Mouse (Mus musculus): Measurements from ENCODE around the gene Csrp1. TPM values are rescaled to one million over a fixed set of nuclear protein-coding genes. Genes with fewer than 3 reads are reported as not detected.

The Csrp1 gene
- polyA plus RNA-seq, 1 experiment from 2014 or later: 16.0 TPM

DNA sequence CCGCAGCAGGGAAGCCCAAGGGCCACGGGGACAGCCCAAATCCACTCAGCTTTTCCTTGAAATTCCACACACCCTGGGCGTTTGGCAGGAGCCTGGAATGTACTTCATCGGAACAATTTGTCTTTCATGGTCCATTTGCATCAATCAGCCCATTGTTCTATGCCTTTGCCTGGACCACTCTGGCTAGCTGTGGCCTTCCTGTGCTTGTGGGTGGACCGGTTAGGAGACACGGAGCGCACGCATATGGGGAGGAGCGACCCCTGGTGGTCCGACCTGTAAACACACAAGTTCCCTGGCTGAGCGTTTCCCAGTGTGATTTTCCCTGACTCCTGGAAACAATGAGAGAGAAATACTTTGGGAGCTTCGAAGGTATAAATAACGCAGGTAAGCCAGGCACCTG lies 61.4 kb downstream of the Csrp1 start:
- H3K4me2 ChIP-seq (replicated peaks): no peak overlapping the region
- no peak overlapping the region for H3K9ac ChIP-seq (replicated peaks)
- H3K36me3 ChIP-seq: no peaks in the 10 kb centered on the region
- H3K27ac ChIP-seq: no peak overlapping the region
- ATAC-seq: peak; percentile 64; the same call in 1 of the 2 replicates
- 16% methylated on average over 13 of the region's 13 CpGs for WGBS
- peaks cover 15% of the 10 kb centered on the region for H3K4me1 ChIP-seq (replicated peaks)
- peaks cover 11% of the 10 kb centered on the region for H3K27me3 ChIP-seq
- no peaks in the 10 kb centered on the region for H3K9me3 ChIP-seq
- H3K4me3 ChIP-seq (replicated peaks): no peak overlapping the region

DNA sequence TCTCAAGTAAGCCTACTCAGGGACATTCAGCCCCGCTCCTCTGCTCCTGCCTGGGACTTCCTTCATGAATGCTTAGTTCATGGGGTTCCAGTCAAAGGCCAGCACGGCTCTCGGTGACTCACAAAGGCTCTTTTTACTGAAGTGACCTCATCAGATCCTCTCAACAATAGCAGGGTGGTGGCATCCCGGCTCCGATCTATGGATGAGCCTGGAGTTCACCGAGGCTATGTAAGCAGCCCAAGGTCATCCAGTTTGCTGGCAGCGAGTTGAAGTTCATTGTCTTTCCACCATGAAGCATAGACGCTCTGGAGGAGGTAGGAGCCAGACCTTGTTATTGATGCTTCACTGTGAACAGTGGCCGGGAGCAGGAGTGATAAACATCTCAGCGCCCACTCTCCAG lies 63.0 kb downstream of the Csrp1 start:
- no peak overlapping the region for H3K9ac ChIP-seq (replicated peaks)
- H3K4me1 ChIP-seq (replicated peaks): peaks cover 15% of the 10 kb centered on the region
- peaks cover 11% of the 10 kb centered on the region for H3K27me3 ChIP-seq
- ATAC-seq: no peak
- no peak overlapping the region for H3K27ac ChIP-seq
- no peaks in the 10 kb centered on the region for H3K36me3 ChIP-seq
- 25% methylated on average over 10 of the region's 10 CpGs for WGBS
- no peak overlapping the region for H3K4me2 ChIP-seq (replicated peaks)
- no peak overlapping the region for H3K4me3 ChIP-seq (replicated peaks)
- H3K9me3 ChIP-seq: no peaks in the 10 kb centered on the region

DNA sequence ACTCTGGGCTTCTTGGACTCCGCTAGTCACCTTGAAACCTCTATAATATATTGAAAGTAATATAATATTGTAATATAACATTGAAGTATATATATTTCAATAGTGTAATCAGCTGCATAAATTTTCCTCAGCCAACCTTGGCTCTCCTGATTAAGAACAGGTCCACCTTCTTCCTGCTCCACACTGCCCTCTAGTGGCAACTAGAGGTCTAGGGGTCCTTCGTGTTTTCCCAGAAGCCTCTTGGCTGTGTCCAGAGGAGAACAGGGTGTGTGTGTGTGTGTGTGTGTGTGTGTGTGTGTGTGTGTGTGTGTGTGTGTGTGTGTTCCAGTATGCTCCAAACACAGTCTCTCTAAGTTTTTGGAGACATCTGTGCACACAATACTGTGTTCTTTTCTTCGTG lies 67.9 kb downstream of the Csrp1 start:
- Histone ChIP-seq H3K27me3 (peaks cover 4% of the 10 kb centered on the region; the same call in 1 of the 2 replicates), H3K27ac (no peak overlapping the region), H3K4me1 (replicated peaks) (peaks cover 4% of the 10 kb centered on the region; the same call in 1 of the 2 replicates), H3K4me3 (replicated peaks) (no peak overlapping the region), H3K36me3 (no peaks in the 10 kb centered on the region), H3K9me3 (no peaks in the 10 kb centered on the region), H3K9ac (replicated peaks) (no peak overlapping the region), H3K4me2 (replicated peaks) (no peak overlapping the region)
- ATAC-seq: peak; percentile 47; the same call in 1 of the 2 replicates
- WGBS: 48% methylated on average over 3 of the region's 3 CpGs

DNA sequence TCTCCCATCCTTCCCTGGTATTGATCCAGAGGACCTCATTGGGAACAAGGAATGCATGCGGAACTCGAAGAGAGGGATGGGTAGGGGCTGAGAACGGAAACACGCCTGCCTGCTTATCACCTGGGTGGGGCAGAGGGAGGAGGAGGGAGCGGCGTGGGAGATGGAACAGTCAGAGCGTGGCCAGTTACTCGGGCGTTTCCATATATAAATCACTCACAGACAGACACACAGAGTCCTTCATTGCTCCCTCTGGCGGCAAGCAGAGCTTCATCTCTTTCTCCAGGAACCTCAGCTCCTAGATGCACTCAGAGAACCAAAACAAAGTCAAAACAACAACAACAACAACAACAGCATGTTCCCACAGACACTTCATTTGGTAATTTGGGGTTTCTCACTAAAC lies 68.8 kb downstream of the Csrp1 start:
- peaks cover 4% of the 10 kb centered on the region for H3K4me1 ChIP-seq (replicated peaks)
- H3K9me3 ChIP-seq: no peaks in the 10 kb centered on the region
- H3K9ac ChIP-seq (replicated peaks): no peak overlapping the region
- no peak overlapping the region for H3K4me3 ChIP-seq (replicated peaks)
- peaks cover 12% of the 10 kb centered on the region; the same call in 1 of the 2 replicates for H3K27me3 ChIP-seq
- no peak for ATAC-seq
- no peak overlapping the region for H3K4me2 ChIP-seq (replicated peaks)
- WGBS: 54% methylated on average over 10 of the region's 10 CpGs
- H3K36me3 ChIP-seq: no peaks in the 10 kb centered on the region
- H3K27ac ChIP-seq: no peak overlapping the region

DNA sequence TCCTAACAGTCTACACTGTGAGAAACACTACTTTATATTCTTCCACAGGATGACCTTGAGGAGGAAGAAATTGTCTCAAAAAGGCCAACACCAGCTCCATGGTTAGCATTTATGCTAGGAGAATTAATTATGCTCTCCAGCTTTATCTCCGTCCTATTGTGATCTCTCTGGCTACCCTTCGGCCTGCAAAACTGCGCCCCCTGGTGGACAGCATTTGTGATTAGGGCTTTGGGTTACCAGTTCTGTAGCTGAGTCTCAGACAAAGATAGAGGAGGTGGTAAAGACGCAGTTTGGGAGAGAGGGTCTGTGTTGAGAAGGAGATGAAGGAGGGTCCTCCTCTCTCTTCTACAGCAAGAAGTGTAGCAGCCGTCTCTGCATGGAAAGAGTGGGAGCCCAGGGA lies 70.0 kb downstream of the Csrp1 start:
- Histone ChIP-seq H3K27ac (no peak overlapping the region), H3K36me3 (no peaks in the 10 kb centered on the region), H3K4me3 (replicated peaks) (no peak overlapping the region), H3K9ac (replicated peaks) (no peak overlapping the region), H3K4me2 (replicated peaks) (no peak overlapping the region), H3K4me1 (replicated peaks) (peaks cover 15% of the 10 kb centered on the region), H3K9me3 (no peaks in the 10 kb centered on the region), H3K27me3 (peaks cover 15% of the 10 kb centered on the region; the same call in 1 of the 2 replicates)
- peak; percentile 12; the same call in 1 of the 2 replicates for ATAC-seq
- 9% methylated on average over 5 of the region's 5 CpGs for WGBS

DNA sequence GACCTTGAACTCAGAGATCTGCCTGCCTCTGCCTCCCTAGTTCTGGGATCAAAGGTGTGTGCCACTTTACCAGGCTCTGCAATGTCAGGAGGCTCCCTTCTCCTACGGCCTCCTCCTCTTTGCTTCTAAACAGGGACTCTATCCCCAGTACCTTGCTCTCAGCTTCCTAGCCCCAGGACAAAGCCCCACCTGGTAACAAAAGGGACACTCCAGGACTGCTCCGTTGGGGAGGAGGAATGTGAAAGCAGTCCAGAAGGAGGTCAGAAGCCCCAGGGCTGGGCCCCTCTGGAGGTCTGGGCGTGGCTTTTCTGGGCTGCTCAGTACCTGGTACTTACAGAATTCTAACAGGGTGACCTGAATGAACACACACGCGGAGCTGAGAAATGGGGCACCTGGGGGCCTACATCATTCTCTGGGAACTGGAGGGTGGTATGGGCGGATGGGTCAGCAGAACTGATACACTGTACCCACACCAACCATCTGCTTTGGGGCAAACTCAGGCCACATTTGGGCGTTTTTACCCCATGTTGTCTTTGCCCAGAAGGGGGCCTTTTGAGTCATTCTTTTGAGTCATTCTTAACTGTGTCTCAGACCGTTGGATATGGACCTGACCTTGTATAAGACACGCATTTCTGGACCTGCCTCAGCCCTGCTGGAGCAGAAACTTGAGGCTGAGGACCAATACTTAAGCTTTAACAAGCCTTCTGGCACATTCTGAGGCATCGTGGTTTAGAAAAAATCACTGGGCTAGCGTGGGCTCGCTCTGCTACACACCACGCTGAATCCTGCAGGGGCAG lies 72.5 kb downstream of the Csrp1 start:
- H3K4me1 ChIP-seq (replicated peaks): peaks cover 21% of the 10 kb centered on the region
- no peak overlapping the region for H3K9ac ChIP-seq (replicated peaks)
- H3K4me2 ChIP-seq (replicated peaks): no peak overlapping the region
- no peak overlapping the region for H3K27ac ChIP-seq
- H3K36me3 ChIP-seq: no peaks in the 10 kb centered on the region
- no peak overlapping the region for H3K4me3 ChIP-seq (replicated peaks)
- no peak for ATAC-seq
- peaks cover 22% of the 10 kb centered on the region; the same call in 1 of the 2 replicates for H3K27me3 ChIP-seq
- 57% methylated on average over 13 of the region's 13 CpGs for WGBS
- no peaks in the 10 kb centered on the region for H3K9me3 ChIP-seq

DNA sequence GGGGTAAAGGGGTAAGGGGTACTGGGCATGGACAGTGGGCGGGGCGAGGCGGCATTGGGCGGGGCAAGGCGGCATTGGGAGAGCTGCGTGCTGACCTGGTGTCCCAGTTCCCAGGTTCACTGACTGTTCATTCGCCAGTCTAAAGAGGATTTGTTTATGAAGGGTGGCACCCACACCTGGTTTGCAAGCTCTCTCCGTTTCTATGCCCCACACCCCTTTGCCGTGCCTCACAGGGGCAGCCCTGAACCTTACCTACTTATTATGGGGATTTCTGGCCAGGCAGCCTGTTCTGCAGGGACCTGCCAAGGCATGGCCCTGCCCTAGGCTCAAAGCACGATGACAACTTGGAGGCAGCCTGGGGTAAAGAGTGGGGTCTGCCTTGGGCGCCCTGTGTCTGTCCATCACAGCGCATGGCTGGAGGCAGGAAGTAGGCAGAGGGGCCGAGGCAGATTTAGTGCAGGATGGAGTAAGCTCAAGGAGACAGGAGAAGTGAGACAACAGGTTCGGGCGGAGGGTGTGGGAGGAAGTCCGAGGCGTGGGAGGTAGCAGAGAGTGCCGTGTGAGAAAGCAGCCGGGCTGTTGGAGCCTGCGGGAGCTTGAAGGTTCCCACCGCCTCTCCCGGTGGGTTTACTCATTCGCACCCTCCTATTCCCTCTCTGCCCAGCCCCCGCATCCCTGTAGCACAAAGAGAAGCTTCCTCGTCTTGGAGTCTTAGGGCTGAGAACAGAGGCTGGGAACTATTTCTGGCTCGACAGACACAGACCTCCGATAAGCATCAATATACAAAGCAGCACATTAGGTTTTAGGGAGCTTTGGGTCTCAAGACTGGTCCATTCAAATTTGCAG lies 73.7 kb downstream of the Csrp1 start:
- Histone ChIP-seq H3K4me2 (replicated peaks) (peak overlapping the region; percentile 47), H3K4me3 (replicated peaks) (peak overlapping the region; percentile 11), H3K27ac (no peak overlapping the region), H3K9me3 (no peaks in the 10 kb centered on the region), H3K9ac (replicated peaks) (no peak overlapping the region; the same call in 1 of the 2 replicates), H3K4me1 (replicated peaks) (peaks cover 21% of the 10 kb centered on the region), H3K27me3 (peaks cover 22% of the 10 kb centered on the region; the same call in 1 of the 2 replicates), H3K36me3 (no peaks in the 10 kb centered on the region)
- 12% methylated on average over 27 of the region's 27 CpGs for WGBS
- ATAC-seq: peak; percentile 49; the same call in 1 of the 2 replicates

DNA sequence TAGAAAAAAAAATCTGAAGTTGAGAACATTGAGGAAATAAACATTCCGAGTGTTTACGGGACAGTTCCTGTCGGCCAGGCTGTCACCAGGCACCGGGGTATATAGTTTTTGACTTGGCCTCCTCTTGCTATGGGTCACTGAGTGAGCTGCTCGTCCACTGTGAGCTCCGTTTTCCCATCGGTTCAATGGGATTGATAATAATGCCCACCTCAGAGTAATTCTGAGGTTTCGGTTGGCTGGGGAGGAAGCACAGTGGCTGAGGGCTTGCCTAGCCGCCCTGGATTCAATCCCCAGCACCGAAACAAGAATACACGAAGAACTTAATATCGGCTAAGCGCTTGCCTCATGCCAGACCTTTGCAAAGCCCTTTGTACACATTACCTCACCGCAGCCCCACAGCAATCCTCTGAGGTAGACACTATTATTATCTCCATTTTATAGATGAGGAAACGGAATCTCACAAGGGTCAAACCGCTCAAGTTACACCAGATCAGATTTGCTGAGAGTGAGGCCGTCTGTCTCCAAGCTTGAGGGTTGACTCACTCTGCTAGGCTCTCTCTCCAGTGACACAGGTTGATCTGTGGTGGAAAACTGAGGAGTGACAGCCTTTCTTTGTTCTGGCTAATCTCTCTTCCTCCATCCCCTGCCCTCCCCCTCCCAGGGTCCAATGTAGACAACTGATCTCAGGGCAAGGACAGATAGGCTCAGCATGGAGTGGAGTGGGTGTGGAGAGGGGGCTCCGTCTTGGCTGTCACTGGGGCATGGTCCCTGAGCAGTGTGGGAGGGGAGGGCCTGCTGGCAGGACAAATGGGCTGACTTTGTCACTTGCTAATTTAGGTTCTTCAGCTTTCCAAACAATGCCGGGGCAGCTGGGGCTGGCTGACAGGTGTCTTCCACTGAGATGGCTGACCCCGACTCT lies 74.6 kb downstream of the Csrp1 start:
- H3K9ac ChIP-seq (replicated peaks): no peak overlapping the region
- H3K9me3 ChIP-seq: no peaks in the 10 kb centered on the region
- ATAC-seq: peak; percentile 72
- no peaks in the 10 kb centered on the region for H3K36me3 ChIP-seq
- peaks cover 22% of the 10 kb centered on the region; the same call in 1 of the 2 replicates for H3K27me3 ChIP-seq
- 25% methylated on average over 20 of the region's 20 CpGs for WGBS
- peak overlapping the region; percentile 11; the same call in 1 of the 2 replicates for H3K4me3 ChIP-seq (replicated peaks)
- H3K4me1 ChIP-seq (replicated peaks): peaks cover 21% of the 10 kb centered on the region
- H3K4me2 ChIP-seq (replicated peaks): peak overlapping the region; percentile 47
- H3K27ac ChIP-seq: no peak overlapping the region

DNA sequence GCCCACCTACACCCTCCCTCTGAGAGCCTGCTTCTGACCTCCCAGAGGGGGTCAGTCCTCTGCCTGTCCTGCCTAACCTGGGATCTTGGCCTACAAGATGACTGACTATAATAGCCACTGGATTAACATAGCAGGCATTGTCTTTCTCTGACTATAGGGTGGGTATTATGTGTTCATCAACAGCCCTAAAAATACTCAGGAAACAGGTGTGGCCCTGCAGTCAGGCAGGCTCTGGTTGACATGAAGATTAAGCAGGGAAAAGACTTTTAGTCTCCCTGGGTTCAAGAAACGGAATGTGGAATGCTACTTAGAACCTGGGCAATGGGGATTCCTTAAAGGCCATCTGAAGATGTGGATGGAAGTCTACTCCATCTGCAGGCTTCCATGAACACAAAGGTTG lies 78.6 kb downstream of the Csrp1 start:
- Histone ChIP-seq H3K4me3 (replicated peaks) (no peak overlapping the region), H3K36me3 (no peaks in the 10 kb centered on the region), H3K4me1 (replicated peaks) (peaks cover 28% of the 10 kb centered on the region), H3K27me3 (peaks cover 12% of the 10 kb centered on the region; the same call in 1 of the 2 replicates), H3K9ac (replicated peaks) (no peak overlapping the region), H3K4me2 (replicated peaks) (no peak overlapping the region), H3K9me3 (no peaks in the 10 kb centered on the region), H3K27ac (no peak overlapping the region)
- no peak for ATAC-seq
- 77% methylated on average over 1 of the region's 1 CpGs for WGBS

DNA sequence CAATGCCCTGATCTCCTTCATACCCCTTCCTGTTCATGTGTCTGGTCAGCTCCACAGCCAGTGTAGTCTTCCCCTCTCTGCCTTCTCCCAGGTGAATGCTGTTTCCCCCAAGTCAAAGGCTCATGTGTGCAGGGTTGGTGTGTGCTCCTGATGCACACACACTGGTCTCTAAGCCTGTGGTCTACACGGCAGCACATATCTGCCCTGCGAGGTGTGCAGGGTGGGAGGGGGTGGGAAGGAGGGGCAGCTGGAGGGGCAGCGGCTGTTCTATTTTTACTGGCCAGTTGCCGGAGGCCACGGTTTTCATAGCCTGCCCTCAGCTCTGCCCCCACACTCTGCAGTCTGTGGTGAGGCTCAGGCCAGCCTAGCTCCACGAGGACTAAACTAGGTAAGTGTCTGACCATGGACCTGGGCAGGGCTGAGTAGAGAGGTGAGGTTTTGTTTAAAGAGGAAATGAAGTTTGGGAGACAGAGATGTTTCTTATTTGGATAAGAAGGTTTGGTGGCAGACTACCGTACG lies 79.3 kb downstream of the Csrp1 start:
- peaks cover 21% of the 10 kb centered on the region for H3K4me1 ChIP-seq (replicated peaks)
- peaks cover 13% of the 10 kb centered on the region; the same call in 1 of the 2 replicates for H3K27me3 ChIP-seq

More for the DNA sequence above, 79.3 kb downstream of the Csrp1 start:
- 84% methylated on average over 8 of the region's 8 CpGs for WGBS
- H3K27ac ChIP-seq: no peak overlapping the region
- no peaks in the 10 kb centered on the region for H3K9me3 ChIP-seq
- H3K4me3 ChIP-seq (replicated peaks): no peak overlapping the region
- H3K36me3 ChIP-seq: no peaks in the 10 kb centered on the region
- H3K4me2 ChIP-seq (replicated peaks): no peak overlapping the region
- H3K9ac ChIP-seq (replicated peaks): no peak overlapping the region
- ATAC-seq: no peak
